Mouse (Mus musculus) E14TG2a.4 (cell line): ENCODE results near the gene Foxred2.

Source experiments
- H3K27me3 ChIP-seq: 2 replicates; pipeline ENCODE4 v1.6.1; 2014; ENCODE audit warnings: low read length, control low read depth; ENCODE audit not compliant: insufficient read depth
- H3K36me3 ChIP-seq: 2 replicates; pipeline ENCODE4 v1.6.1; 2014; ENCODE audit warnings: low read length, control low read depth; ENCODE audit not compliant: insufficient read depth
- H3K4me1 ChIP-seq: replicated peaks from 2 replicates; pipeline ENCODE4 v1.6.1; 2014; ENCODE audit warnings: low read depth, low read length, control low read depth
- H3K4me3 ChIP-seq: replicated peaks from 2 replicates; pipeline ENCODE4 v1.5.1; 2014; ENCODE audit warnings: mild to moderate bottlenecking, low read length
- H3K9me3 ChIP-seq: 2 replicates; pipeline ENCODE4 v1.6.1; 2014; ENCODE audit warnings: low read length, control low read depth
- CTCF ChIP-seq: conservative IDR thresholded peaks from 2 replicates; pipeline ENCODE4 v1.5.1; 2014; ENCODE audit warnings: low read length
- NANOG ChIP-seq: IDR thresholded peaks from 2 replicates; pipeline ENCODE4 v1.6.1; 2014; ENCODE audit warnings: borderline replicate concordance, low read length, mixed read lengths
- POU5F1 ChIP-seq: IDR thresholded peaks from 2 replicates; pipeline ENCODE4 v1.6.1; 2014; ENCODE audit warnings: low read length, borderline replicate concordance

Foxred2 gene

GRCm38 (mm10) chr15:77915287-77915686, 41.2 kb downstream of the Foxred2 start:
- peaks cover 69% of the 10 kb centered on the region for H3K36me3 ChIP-seq
- TF ChIP-seq POU5F1: no peak
- peaks cover 92% of the 10 kb centered on the region for H3K4me1 ChIP-seq
- no peak overlapping the region for H3K4me3 ChIP-seq
- H3K27me3 ChIP-seq: no peaks in the 10 kb centered on the region
- H3K9me3 ChIP-seq: no peaks in the 10 kb centered on the region

- TF ChIP-seq CTCF: no peak
- no peak for TF ChIP-seq POU5F1
- TF ChIP-seq NANOG: no peak
- peaks cover 61% of the 10 kb centered on the region for H3K36me3 ChIP-seq
- H3K4me1 ChIP-seq: peaks cover 90% of the 10 kb centered on the region
- H3K9me3 ChIP-seq: no peaks in the 10 kb centered on the region
- H3K27me3 ChIP-seq: no peaks in the 10 kb centered on the region
- no peak overlapping the region for H3K4me3 ChIP-seq
Observed at GRCm38 (mm10) chr15:77914507-77914906, 42.0 kb downstream of the Foxred2 start.

- Histone ChIP-seq H3K36me3 (peaks cover 46% of the 10 kb centered on the region), H3K4me3 (peak overlapping the region; percentile 27), H3K27me3 (no peaks in the 10 kb centered on the region), H3K4me1 (peaks cover 89% of the 10 kb centered on the region), H3K9me3 (no peaks in the 10 kb centered on the region)
- TF ChIP-seq POU5F1: no peak
- TF ChIP-seq NANOG: no peak
- no peak for TF ChIP-seq CTCF
Observed at GRCm38 (mm10) chr15:77913054-77913453, 43.5 kb downstream of the Foxred2 start.

GRCm38 (mm10) chr15:77912585-77912984, 43.9 kb downstream of the Foxred2 start:
- no peaks in the 10 kb centered on the region for H3K27me3 ChIP-seq
- peak overlapping the region; percentile 27; the same call in 1 of the 2 replicates for H3K4me3 ChIP-seq
- peaks cover 42% of the 10 kb centered on the region for H3K36me3 ChIP-seq
- TF ChIP-seq NANOG (0 out of 2 replicates have a peak, but pooled peaks have one; percentile 5), CTCF (no peak)
- H3K4me1 ChIP-seq: peaks cover 91% of the 10 kb centered on the region
- no peaks in the 10 kb centered on the region for H3K9me3 ChIP-seq

GRCm38 (mm10) chr15:77912048-77912447, 44.5 kb downstream of the Foxred2 start:
- no peak for TF ChIP-seq POU5F1
- no peak for TF ChIP-seq NANOG
- no peak for TF ChIP-seq CTCF
- Histone ChIP-seq H3K36me3 (peaks cover 40% of the 10 kb centered on the region), H3K27me3 (peaks cover 3% of the 10 kb centered on the region; the same call in 1 of the 2 replicates), H3K4me3 (peak overlapping the region; percentile 27; the same call in 1 of the 2 replicates), H3K4me1 (peaks cover 93% of the 10 kb centered on the region), H3K9me3 (no peaks in the 10 kb centered on the region)

- Histone ChIP-seq H3K27me3 (peaks cover 3% of the 10 kb centered on the region; the same call in 1 of the 2 replicates), H3K4me3 (no peak overlapping the region; the same call in 1 of the 2 replicates), H3K4me1 (peaks cover 95% of the 10 kb centered on the region), H3K36me3 (peaks cover 30% of the 10 kb centered on the region), H3K9me3 (no peaks in the 10 kb centered on the region)
- TF ChIP-seq NANOG (peak; percentile 44; the same call in 1 of the 2 replicates), POU5F1 (no peak), CTCF (no peak)
Observed at GRCm38 (mm10) chr15:77911065-77911464, 45.5 kb downstream of the Foxred2 start.

- Histone ChIP-seq H3K36me3 (no peaks in the 10 kb centered on the region), H3K9me3 (no peaks in the 10 kb centered on the region), H3K4me3 (peak overlapping the region; percentile 41; the same call in 1 of the 2 replicates), H3K4me1 (peaks cover 95% of the 10 kb centered on the region), H3K27me3 (peaks cover 3% of the 10 kb centered on the region; the same call in 1 of the 2 replicates)
- TF ChIP-seq NANOG: no peak
- TF ChIP-seq POU5F1: no peak
- no peak for TF ChIP-seq CTCF
Observed at GRCm38 (mm10) chr15:77907646-77908518, 48.6 kb downstream of the Foxred2 start.

GRCm38 (mm10) chr15:77906545-77906944, 50.0 kb downstream of the Foxred2 start:
- Histone ChIP-seq H3K9me3 (no peaks in the 10 kb centered on the region), H3K36me3 (no peaks in the 10 kb centered on the region), H3K4me3 (peak overlapping the region; percentile 64; the same call in 1 of the 2 replicates), H3K4me1 (peaks cover 90% of the 10 kb centered on the region), H3K27me3 (peaks cover 3% of the 10 kb centered on the region; the same call in 1 of the 2 replicates)
- no peak for TF ChIP-seq POU5F1
- no peak for TF ChIP-seq NANOG
- no peak for TF ChIP-seq CTCF

GRCm38 (mm10) chr15:77906081-77906480, 50.4 kb downstream of the Foxred2 start:
- peak overlapping the region; percentile 64; the same call in 1 of the 2 replicates for H3K4me3 ChIP-seq
- no peaks in the 10 kb centered on the region for H3K9me3 ChIP-seq
- no peaks in the 10 kb centered on the region for H3K36me3 ChIP-seq
- peaks cover 3% of the 10 kb centered on the region; the same call in 1 of the 2 replicates for H3K27me3 ChIP-seq
- H3K4me1 ChIP-seq: peaks cover 85% of the 10 kb centered on the region
- no peak for TF ChIP-seq NANOG
- no peak for TF ChIP-seq POU5F1
- no peak for TF ChIP-seq CTCF
